Mouse (Mus musculus): Measurements from ENCODE around the gene Ech1. TPM values are rescaled to one million over a fixed set of nuclear protein-coding genes. Genes with fewer than 3 reads are reported as not detected.

Gene Ech1
- polyA plus RNA-seq, 1 experiment, result 85.7 TPM

GRCm38 (mm10) chr7:28817524-28817923 lies 7.5 kb upstream of the Ech1 start:
- H3K4me3 ChIP-seq (ENCODE audit: insufficient read depth, low read length), result no peak overlapping the region
- no peak overlapping the region for H3K27ac ChIP-seq (ENCODE audit: insufficient read depth, low read depth, low read length)
- TF ChIP-seq CTCF (IDR thresholded peaks at IDR 0.05; ENCODE audit: low read depth, low read length) (no peak), POLR2A (IDR thresholded peaks at IDR 0.05; ENCODE audit: borderline replicate concordance, low read depth, low read length) (no peak)
- peaks cover 54% of the 10 kb centered on the region for H3K4me1 ChIP-seq (ENCODE audit: control insufficient read depth, insufficient read depth, low read length)

- H3K4me1 ChIP-seq (ENCODE audit: control insufficient read depth, insufficient read depth, low read length), result peaks cover 50% of the 10 kb centered on the region
- H3K4me3 ChIP-seq (ENCODE audit: insufficient read depth, low read length), result no peak overlapping the region
- H3K27ac ChIP-seq (ENCODE audit: insufficient read depth, low read depth, low read length), result no peak overlapping the region
- no peak for TF ChIP-seq CTCF (IDR thresholded peaks at IDR 0.05; ENCODE audit: low read depth, low read length)
These were observed 7.1 kb upstream of the Ech1 start for GRCm38 (mm10) chr7:28817957-28818356.

- peaks cover 47% of the 10 kb centered on the region for H3K4me1 ChIP-seq (ENCODE audit: control insufficient read depth, insufficient read depth, low read length)
These were observed 6.6 kb upstream of the Ech1 start for GRCm38 (mm10) chr7:28818436-28818835.

GRCm38 (mm10) chr7:28818861-28819452 lies 6.1 kb upstream of the Ech1 start:
- Histone ChIP-seq H3K4me3 (ENCODE audit: insufficient read depth, low read length) (no peak overlapping the region), H3K4me1 (ENCODE audit: control insufficient read depth, insufficient read depth, low read length) (peaks cover 44% of the 10 kb centered on the region), H3K27ac (ENCODE audit: insufficient read depth, low read depth, low read length) (no peak overlapping the region)
- TF ChIP-seq POLR2A (IDR thresholded peaks at IDR 0.05; ENCODE audit: borderline replicate concordance, low read depth, low read length) (no peak), CTCF (IDR thresholded peaks at IDR 0.05; ENCODE audit: low read depth, low read length) (no peak)

More at GRCm38 (mm10) chr7:28818436-28818835, 6.6 kb upstream of the Ech1 start:
- Histone ChIP-seq H3K4me3 (ENCODE audit: insufficient read depth, low read length) (no peak overlapping the region), H3K27ac (ENCODE audit: insufficient read depth, low read depth, low read length) (no peak overlapping the region)
- TF ChIP-seq POLR2A (IDR thresholded peaks at IDR 0.05; ENCODE audit: borderline replicate concordance, low read depth, low read length), result no peak
- no peak for TF ChIP-seq CTCF (IDR thresholded peaks at IDR 0.05; ENCODE audit: low read depth, low read length)

GRCm38 (mm10) chr7:28819571-28819970 lies 5.4 kb upstream of the Ech1 start:
- Histone ChIP-seq H3K4me3 (ENCODE audit: insufficient read depth, low read length) (no peak overlapping the region), H3K27ac (ENCODE audit: insufficient read depth, low read depth, low read length) (no peak overlapping the region), H3K4me1 (ENCODE audit: control insufficient read depth, insufficient read depth, low read length) (peaks cover 43% of the 10 kb centered on the region)
- no peak for TF ChIP-seq CTCF (IDR thresholded peaks at IDR 0.05; ENCODE audit: low read depth, low read length)
- TF ChIP-seq POLR2A (IDR thresholded peaks at IDR 0.05; ENCODE audit: borderline replicate concordance, low read depth, low read length), result no peak

GRCm38 (mm10) chr7:28820358-28821260 lies 4.4 kb upstream of the Ech1 start:
- Histone ChIP-seq H3K4me3 (ENCODE audit: insufficient read depth, low read length) (no peak overlapping the region), H3K27ac (ENCODE audit: insufficient read depth, low read depth, low read length) (no peak overlapping the region), H3K4me1 (ENCODE audit: control insufficient read depth, insufficient read depth, low read length) (peaks cover 40% of the 10 kb centered on the region)
- TF ChIP-seq POLR2A (IDR thresholded peaks at IDR 0.05; ENCODE audit: borderline replicate concordance, low read depth, low read length) (no peak), CTCF (IDR thresholded peaks at IDR 0.05; ENCODE audit: low read depth, low read length) (no peak)

- TF ChIP-seq POLR2A (IDR thresholded peaks at IDR 0.05; ENCODE audit: borderline replicate concordance, low read depth, low read length), result no peak
- TF ChIP-seq CTCF (IDR thresholded peaks at IDR 0.05; ENCODE audit: low read depth, low read length), result no peak
- Histone ChIP-seq H3K4me1 (ENCODE audit: control insufficient read depth, insufficient read depth, low read length) (peaks cover 41% of the 10 kb centered on the region), H3K27ac (ENCODE audit: insufficient read depth, low read depth, low read length) (no peak overlapping the region), H3K4me3 (ENCODE audit: insufficient read depth, low read length) (no peak overlapping the region)
These were observed 3.7 kb upstream of the Ech1 start for GRCm38 (mm10) chr7:28821261-28821831.

- H3K27ac ChIP-seq (ENCODE audit: insufficient read depth, low read depth, low read length), result no peak overlapping the region
- no peak overlapping the region for H3K4me3 ChIP-seq (ENCODE audit: insufficient read depth, low read length)
- peaks cover 41% of the 10 kb centered on the region for H3K4me1 ChIP-seq (ENCODE audit: control insufficient read depth, insufficient read depth, low read length)
- no peak for TF ChIP-seq POLR2A (IDR thresholded peaks at IDR 0.05; ENCODE audit: borderline replicate concordance, low read depth, low read length)
- no peak for TF ChIP-seq CTCF (IDR thresholded peaks at IDR 0.05; ENCODE audit: low read depth, low read length)
These were observed 2.5 kb upstream of the Ech1 start for GRCm38 (mm10) chr7:28822556-28822955.

- H3K4me1 ChIP-seq (ENCODE audit: control insufficient read depth, insufficient read depth, low read length), result peaks cover 41% of the 10 kb centered on the region
- H3K27ac ChIP-seq (ENCODE audit: insufficient read depth, low read depth, low read length), result no peak overlapping the region
- TF ChIP-seq CTCF (IDR thresholded peaks at IDR 0.05; ENCODE audit: low read depth, low read length) (no peak), POLR2A (IDR thresholded peaks at IDR 0.05; ENCODE audit: borderline replicate concordance, low read depth, low read length) (no peak)
- H3K4me3 ChIP-seq (ENCODE audit: insufficient read depth, low read length), result no peak overlapping the region
These were observed 1.8 kb upstream of the Ech1 start for GRCm38 (mm10) chr7:28822993-28823903.
